Mouse (Mus musculus): ENCODE data around the gene Zfp786. TPM values are rescaled to one million over a fixed set of nuclear protein-coding genes. Genes with fewer than 3 reads are reported as not detected.
"Not testable (repeated sequence)": the region's sequence is repeated elsewhere in the genome, so short reads cannot be mapped to it uniquely, and the experiment has no call there.

The Zfp786 gene
- polyA plus RNA-seq, 1 experiment from 2014 or later, result 3.2 TPM

DNA sequence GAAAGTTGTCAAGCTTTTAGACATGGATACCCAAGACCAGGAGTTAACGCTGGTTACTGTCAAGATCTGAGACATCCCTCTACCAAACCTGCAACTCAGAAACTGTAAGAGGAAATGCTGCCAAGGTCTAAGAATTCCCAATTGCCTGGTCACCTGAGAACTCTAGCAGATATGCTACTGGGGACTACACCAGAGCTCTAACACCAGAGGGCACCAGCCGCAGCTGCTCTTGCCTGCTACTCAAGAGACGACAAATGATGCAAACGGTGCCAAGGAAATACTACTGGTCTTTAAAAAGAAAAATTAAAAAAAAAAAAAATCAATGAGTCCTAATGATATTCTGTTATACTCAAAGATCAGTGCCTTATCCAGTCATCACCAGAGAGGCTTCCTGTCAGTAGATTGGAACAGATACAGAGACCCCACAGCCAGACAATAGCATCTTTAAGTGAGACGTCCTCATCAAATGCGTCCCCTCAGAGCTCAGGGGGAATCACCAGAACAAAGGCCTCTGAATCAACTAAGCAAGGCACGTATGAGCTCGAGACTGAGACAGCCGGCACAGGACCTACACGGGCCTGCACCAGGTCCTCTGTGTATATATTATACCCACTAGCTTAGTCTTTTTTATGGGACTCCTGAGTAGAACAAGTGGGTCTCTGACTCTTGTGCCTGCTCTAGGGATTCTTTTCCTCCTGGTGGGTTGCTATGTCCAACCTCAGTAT lies 36.4 kb downstream of the Zfp786 start:
- Histone ChIP-seq H3K27ac (no peak overlapping the region), H3K9me3 (no peaks in the 10 kb centered on the region), H3K36me3 (peaks cover 36% of the 10 kb centered on the region), H3K9ac (no peak overlapping the region), H3K4me1 (0 out of 2 replicates have a peak, but pooled peaks cover 7% of the 10 kb centered on the region), H3K27me3 (replicated peaks) (no peaks in the 10 kb centered on the region), H3K4me2 (no peak overlapping the region), H3K4me3 (replicated peaks) (no peak overlapping the region)
- WGBS, result 65% methylated on average over 10 of the region's 10 CpGs
- ATAC-seq (ENCODE audit: insufficient read depth, low FRiP score, low read depth), result no peak

DNA sequence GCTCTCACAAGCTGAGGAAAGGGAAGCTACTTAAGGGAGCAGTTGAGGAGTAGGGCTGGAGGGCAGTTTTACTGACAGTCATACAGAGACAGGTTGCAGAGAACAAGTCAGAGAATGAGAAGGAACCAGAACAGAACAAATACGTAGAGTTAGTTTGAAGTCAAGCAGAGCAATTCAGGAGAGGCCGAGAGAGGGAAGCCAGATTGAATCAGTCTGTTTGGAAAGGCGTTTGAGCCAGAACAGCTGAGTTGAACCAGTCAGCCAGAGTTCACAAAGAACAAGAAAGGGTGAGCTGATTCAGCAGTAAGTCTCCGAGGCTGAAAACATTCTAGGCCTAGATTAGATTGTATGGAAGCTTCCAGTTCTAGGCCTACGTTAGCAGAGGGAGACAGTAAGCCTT lies 37.4 kb downstream of the Zfp786 start:
- H3K36me3 ChIP-seq, result peaks cover 27% of the 10 kb centered on the region
- H3K4me3 ChIP-seq (replicated peaks), result no peak overlapping the region
- H3K9me3 ChIP-seq, result no peaks in the 10 kb centered on the region
- no peak overlapping the region for H3K4me2 ChIP-seq
- 34% methylated on average over 5 of the region's 5 CpGs for WGBS
- 0 out of 2 replicates have a peak, but pooled peaks cover 7% of the 10 kb centered on the region for H3K4me1 ChIP-seq
- H3K9ac ChIP-seq, result no peak overlapping the region
- H3K27me3 ChIP-seq (replicated peaks), result no peaks in the 10 kb centered on the region
- ATAC-seq (ENCODE audit: insufficient read depth, low FRiP score, low read depth), result no peak
- H3K27ac ChIP-seq, result peak overlapping the region; percentile 59

DNA sequence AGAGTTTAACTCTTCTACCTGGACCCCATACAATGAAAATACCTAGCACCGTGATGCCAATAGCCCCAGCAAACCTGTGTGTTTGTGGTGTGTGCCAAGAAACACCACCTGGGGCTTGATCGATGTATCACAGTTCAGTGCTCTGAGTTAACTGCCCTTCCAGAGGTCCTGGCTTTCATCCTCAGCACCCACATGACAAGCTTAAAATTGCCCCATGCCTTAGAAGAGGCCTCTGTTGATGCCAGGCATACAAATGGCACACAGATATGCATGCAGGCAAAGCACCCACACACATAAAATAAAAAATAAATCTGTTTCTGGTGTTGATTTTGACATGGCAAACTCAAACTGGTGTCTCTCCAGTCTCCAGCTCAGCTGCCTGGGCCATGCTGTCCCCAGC lies 38.1 kb downstream of the Zfp786 start:
- Histone ChIP-seq H3K4me2 (no peak overlapping the region), H3K27ac (no peak overlapping the region), H3K4me3 (replicated peaks) (no peak overlapping the region), H3K36me3 (peaks cover 22% of the 10 kb centered on the region), H3K4me1 (0 out of 2 replicates have a peak, but pooled peaks cover 7% of the 10 kb centered on the region), H3K9me3 (no peaks in the 10 kb centered on the region), H3K27me3 (replicated peaks) (no peaks in the 10 kb centered on the region), H3K9ac (no peak overlapping the region)
- WGBS, result 84% methylated on average over 2 of the region's 2 CpGs
- ATAC-seq (ENCODE audit: insufficient read depth, low FRiP score, low read depth), result no peak

DNA sequence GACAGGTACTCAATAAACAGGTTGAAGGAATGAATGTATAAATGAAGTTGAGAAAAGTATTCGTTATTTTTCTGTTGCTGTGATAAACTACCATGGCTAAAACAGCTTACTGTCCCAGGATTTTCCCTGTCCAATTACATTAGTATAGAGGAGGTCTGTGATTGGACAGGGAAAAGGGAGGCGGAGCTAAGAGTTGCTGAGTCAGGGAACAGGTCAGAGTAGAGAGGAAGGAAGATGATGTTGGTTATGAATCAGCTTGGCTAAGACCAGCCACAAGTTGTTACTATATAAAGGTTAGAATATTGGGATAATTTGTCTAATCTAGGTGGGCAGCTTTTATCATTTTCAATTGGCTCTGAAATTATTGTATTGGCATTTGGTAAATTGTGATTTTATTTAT lies 39.9 kb downstream of the Zfp786 start:
- ATAC-seq (ENCODE audit: insufficient read depth, low FRiP score, low read depth), result no peak
- no peak overlapping the region for H3K4me2 ChIP-seq
- peaks cover 8% of the 10 kb centered on the region; the same call in 1 of the 2 replicates for H3K36me3 ChIP-seq
- H3K4me1 ChIP-seq, result 0 out of 2 replicates have a peak, but pooled peaks cover 7% of the 10 kb centered on the region
- WGBS, result 46% methylated on average over 2 of the region's 2 CpGs
- no peak overlapping the region for H3K9ac ChIP-seq
- no peaks in the 10 kb centered on the region for H3K27me3 ChIP-seq (replicated peaks)
- H3K27ac ChIP-seq, result no peak overlapping the region
- H3K9me3 ChIP-seq, result no peaks in the 10 kb centered on the region
- no peak overlapping the region for H3K4me3 ChIP-seq (replicated peaks)

DNA sequence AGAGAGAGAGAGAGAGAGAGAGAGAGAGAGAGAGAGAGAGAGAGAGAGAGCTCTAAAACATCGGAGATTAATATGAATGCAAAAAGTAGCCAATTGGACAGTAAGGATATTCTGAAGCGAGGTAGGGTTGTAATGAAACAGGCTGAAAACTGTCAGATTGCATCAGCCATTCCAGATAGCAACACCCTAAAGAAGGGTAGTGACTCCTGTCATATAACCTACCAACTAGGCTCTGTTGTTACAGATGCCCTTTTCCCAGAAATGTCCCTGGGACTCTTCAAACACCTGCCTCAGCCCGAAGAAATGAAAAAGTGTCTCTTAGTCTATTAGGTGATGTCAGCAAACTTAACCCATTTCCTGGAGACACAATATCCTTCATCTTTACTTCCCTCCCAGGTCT lies 41.8 kb downstream of the Zfp786 start:
- Histone ChIP-seq H3K9ac (no peak overlapping the region), H3K27me3 (replicated peaks) (no peaks in the 10 kb centered on the region), H3K27ac (peak overlapping the region; percentile 95), H3K36me3 (no peaks in the 10 kb centered on the region), H3K4me2 (peak overlapping the region; percentile 66), H3K4me3 (replicated peaks) (peak overlapping the region; percentile 52), H3K4me1 (0 out of 2 replicates have a peak, but pooled peaks cover 7% of the 10 kb centered on the region), H3K9me3 (no peaks in the 10 kb centered on the region)
- no peak for ATAC-seq (ENCODE audit: insufficient read depth, low FRiP score, low read depth)
- 9% methylated on average over 3 of the region's 3 CpGs for WGBS

DNA sequence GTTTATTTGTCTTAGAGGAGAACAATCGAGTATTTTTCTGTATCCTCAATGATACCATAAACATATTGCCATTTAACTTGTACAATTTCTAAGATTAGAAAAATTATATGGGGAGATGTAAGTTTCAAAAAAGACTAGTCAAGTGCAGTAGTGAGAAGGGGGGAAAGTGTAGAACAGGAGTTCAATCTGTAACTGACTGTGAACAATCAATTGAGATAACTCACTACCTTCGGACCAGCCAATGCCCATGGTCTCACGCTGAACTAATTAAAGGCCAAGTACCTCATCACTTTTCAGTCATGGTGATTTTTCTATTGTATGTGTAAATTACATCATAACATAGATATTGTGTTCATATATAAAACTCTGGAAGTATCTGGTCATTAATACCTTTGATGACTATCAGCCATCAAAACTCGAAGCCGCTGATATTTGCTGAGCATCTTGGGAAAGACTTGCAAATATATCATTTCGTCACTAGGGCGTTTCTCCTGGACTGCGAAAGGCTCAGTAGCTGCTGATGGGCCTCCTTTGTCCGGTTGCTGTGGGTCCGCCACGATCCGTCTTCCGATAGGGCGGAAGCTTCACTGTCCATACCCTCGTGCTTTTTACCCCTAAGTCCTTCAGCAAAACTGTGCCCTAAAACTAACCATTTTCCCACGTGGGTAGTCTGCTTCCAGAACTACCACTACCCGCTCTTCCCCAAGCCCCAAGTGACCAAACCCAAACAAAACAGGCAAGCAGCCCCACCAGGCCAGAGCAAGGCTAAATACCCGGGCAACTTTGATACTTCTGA lies 42.5 kb downstream of the Zfp786 start:
- Histone ChIP-seq H3K4me1 (0 out of 2 replicates have a peak, but pooled peaks cover 3% of the 10 kb centered on the region), H3K27ac (peak overlapping the region; percentile 95), H3K9me3 (no peaks in the 10 kb centered on the region), H3K9ac (peak overlapping the region; percentile 48), H3K4me3 (replicated peaks) (peak overlapping the region; percentile 52), H3K4me2 (peak overlapping the region; percentile 66), H3K36me3 (no peaks in the 10 kb centered on the region), H3K27me3 (replicated peaks) (no peaks in the 10 kb centered on the region)
- peak; percentile 92 for ATAC-seq (ENCODE audit: insufficient read depth, low FRiP score, low read depth)
- WGBS, result 1% methylated on average over 18 of the region's 18 CpGs

DNA sequence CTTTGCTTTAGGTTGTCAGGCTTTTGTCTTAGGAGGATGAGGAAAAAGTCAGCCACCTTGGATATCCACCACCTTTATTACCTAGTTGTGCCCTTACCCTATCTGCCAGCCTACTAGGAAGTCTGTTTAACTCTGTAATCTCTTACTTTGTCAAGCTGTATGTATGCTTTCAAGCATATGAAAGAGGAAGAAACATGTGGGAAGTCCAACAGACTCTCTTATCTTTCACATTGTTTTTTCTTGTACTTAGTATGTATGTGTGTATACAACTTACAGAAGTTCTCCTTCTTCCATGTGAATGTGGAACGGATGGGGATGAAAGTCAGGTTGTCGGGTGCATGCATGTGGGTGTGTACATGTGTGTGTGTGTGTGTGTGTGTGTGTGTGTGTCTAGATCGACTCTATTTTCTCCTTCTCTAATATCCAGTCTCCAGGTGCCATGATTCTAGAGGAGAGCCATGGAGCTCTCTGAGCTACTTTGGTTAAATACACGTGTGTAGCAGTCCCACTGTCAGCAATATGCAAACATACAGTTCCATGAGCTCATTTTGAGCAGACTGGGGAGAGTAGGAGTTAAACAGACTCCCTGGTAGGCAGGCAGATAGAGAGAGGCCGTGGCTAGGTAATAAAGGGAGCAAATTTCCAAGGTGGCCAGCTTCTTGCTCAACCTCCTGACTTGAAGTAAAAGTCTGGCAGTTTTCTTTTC lies 45.8 kb downstream of the Zfp786 start:
- WGBS, result 70% methylated on average over 5 of the region's 5 CpGs
- no peaks in the 10 kb centered on the region for H3K36me3 ChIP-seq
- no peak for ATAC-seq (ENCODE audit: insufficient read depth, low FRiP score, low read depth)
- H3K4me2 ChIP-seq, result no peak overlapping the region
- H3K4me1 ChIP-seq, result no peaks in the 10 kb centered on the region
- H3K4me3 ChIP-seq (replicated peaks), result no peak overlapping the region
- H3K9ac ChIP-seq, result no peak overlapping the region
- no peaks in the 10 kb centered on the region for H3K9me3 ChIP-seq
- H3K27ac ChIP-seq, result no peak overlapping the region
- no peaks in the 10 kb centered on the region for H3K27me3 ChIP-seq (replicated peaks)

DNA sequence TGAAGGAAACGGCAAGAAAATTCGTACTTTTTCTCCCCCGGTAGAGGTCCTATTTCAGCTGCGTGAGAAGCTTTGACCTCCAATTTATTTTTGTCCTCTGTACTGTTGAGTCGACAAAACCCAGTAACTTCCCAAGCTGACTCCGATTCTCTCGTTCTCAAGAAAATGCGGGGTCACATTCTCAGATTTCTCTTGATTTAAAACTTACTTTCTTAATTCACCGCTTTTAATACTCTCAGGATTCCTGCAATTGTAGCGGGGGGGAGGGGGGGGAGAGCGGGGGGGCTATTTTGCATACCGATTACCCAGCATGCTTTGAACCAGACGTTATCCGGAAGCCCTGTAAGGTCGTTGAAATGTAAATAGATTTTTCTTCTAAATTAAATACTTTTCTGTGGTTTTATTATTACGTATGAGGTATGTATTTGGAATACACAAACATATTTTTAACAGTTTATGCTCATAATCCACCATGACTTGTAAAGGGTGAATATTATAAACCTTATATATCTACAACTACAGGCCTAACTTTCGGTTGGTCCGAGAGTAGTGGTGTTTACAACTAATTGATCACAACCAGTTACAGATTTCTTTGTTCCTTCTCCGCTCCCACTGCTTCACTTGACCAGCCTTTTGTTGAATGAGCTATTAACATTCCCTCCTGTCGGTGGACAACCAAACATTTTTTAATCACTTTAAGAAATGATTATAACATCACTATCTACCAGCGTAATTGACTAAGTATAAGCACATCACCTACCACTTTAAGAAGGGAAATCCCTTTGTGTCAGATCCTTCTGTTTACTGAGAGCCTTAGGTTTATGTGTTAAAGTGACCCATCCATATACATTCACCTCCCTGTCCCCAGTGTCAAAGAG lies 49.3 kb downstream of the Zfp786 start:
- Histone ChIP-seq H3K36me3 (no peaks in the 10 kb centered on the region), H3K9ac (peak overlapping the region; percentile 16; the same call in 1 of the 2 replicates), H3K4me3 (replicated peaks) (peak overlapping the region; percentile 54), H3K27ac (peak overlapping the region; percentile 67; the same call in 1 of the 2 replicates), H3K27me3 (replicated peaks) (no peaks in the 10 kb centered on the region), H3K9me3 (no peaks in the 10 kb centered on the region), H3K4me1 (0 out of 2 replicates have a peak, but pooled peaks cover 3% of the 10 kb centered on the region), H3K4me2 (peak overlapping the region; percentile 49)
- peak; percentile 77 for ATAC-seq (ENCODE audit: insufficient read depth, low FRiP score, low read depth)
- under 1% methylated on average over 21 of the region's 21 CpGs for WGBS

DNA sequence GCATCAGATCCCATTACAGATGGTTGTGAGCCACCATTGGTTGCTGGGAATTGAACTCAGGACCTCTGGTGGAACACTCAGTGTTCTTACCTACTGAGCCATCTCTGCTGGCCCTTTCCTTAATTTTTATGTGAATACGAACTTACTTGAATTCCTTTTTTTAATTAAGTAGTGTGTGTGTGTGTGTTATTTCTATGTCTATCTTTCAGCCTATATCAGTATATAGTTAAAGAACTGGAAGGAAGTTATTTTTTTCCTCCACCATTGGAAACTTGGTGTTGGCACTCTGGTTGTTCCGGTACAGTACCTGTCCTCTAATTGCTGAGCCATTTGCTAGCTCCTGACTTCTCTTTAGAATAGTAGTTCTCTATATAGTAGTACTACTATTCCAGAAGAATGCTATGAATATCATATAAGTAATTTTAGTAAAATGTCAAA lies 50.1 kb downstream of the Zfp786 start:
- H3K9me3 ChIP-seq, result no peaks in the 10 kb centered on the region
- H3K36me3 ChIP-seq, result no peaks in the 10 kb centered on the region
- WGBS, result 19% methylated on average over 2 of the region's 2 CpGs
- H3K4me1 ChIP-seq, result 0 out of 2 replicates have a peak, but pooled peaks cover 3% of the 10 kb centered on the region
- H3K9ac ChIP-seq, result no peak overlapping the region; the same call in 1 of the 2 replicates
- no peak for ATAC-seq (ENCODE audit: insufficient read depth, low FRiP score, low read depth)
- H3K27ac ChIP-seq, result peak overlapping the region; percentile 67; the same call in 1 of the 2 replicates
- peak overlapping the region; percentile 48 for H3K4me2 ChIP-seq
- peak overlapping the region; percentile 54 for H3K4me3 ChIP-seq (replicated peaks)
- no peaks in the 10 kb centered on the region for H3K27me3 ChIP-seq (replicated peaks)

DNA sequence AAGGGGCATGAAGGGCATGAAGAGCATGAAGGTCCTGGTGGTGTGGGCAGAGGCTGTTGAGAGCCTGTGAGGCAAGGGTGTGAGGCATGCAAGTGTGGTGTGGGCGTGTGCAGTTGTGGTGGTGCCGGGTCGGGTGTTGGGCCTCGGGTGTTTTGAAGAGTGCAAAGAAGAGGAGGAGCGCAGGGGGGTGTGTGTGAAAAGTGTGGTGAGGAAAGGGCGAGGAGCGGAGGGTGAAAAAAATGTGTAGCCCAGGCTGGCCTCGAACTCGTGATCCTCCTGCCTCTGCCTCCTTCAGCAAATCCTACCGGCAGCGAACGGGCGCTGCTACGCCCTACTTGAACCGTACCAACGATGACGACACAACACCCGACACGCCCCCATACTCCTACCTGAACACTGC lies 58.9 kb downstream of the Zfp786 start:
- not testable (repeated sequence) for H3K4me3 ChIP-seq (replicated peaks); ATAC-seq (ENCODE audit: insufficient read depth, low FRiP score, low read depth)
- 47% methylated on average over 8 of the region's 19 CpGs for WGBS

DNA sequence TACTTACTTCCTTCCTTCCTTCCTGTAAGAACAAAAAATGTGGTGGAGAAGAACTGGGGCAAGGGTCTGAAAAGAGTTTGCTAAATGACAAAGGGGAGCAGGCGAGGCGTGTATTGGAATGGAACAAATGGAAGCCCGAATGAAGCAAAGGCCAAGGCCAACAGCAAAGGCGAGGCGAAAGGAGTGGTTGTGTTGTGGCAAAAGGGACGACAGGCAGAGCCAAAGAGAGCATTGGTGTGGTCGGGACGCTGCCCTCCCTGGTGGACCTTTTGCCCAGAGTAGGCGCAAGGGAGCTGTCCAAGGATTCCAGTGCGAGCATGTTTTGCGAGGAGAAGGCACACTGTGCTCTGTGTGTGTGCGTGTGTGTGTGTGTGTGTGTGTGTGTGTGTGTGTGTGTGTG lies 59.6 kb downstream of the Zfp786 start:
- ATAC-seq (ENCODE audit: insufficient read depth, low FRiP score, low read depth); H3K36me3 ChIP-seq; H3K9ac ChIP-seq; H3K27me3 ChIP-seq (replicated peaks); H3K4me2 ChIP-seq; H3K4me3 ChIP-seq (replicated peaks); H3K27ac ChIP-seq; H3K4me1 ChIP-seq; H3K9me3 ChIP-seq: not testable (repeated sequence)
- WGBS, result 83% methylated on average over 12 of the region's 12 CpGs

More for the DNA sequence above, 58.9 kb downstream of the Zfp786 start:
- not testable (repeated sequence) for H3K4me1 ChIP-seq; H3K27me3 ChIP-seq (replicated peaks); H3K9me3 ChIP-seq; H3K27ac ChIP-seq; H3K36me3 ChIP-seq; H3K9ac ChIP-seq
- H3K4me2 ChIP-seq, result peak overlapping the region; percentile 42
